Mouse (Mus musculus) hindbrain, embryonic 14.5 days (tissue): Measurements from ENCODE around the gene Slc38a10. TPM values are rescaled to one million over a fixed set of nuclear protein-coding genes. Genes with fewer than 3 reads are reported as not detected.

Experiments
- ATAC-seq: fragments of 200-750 bp; cut with Nextera tagmentation; 2 replicates; pipeline ENCODE4 v1.8.0; 2017; ENCODE audit warnings: moderate number of reproducible peaks, mild to moderate bottlenecking, moderate TSS enrichment, moderate library complexity; ENCODE audit not compliant: low FRiP score
- DNase-seq: peaks from one replicate; pipeline ENCODE4 v3.0.0-alpha.2; 2015; ENCODE audit warnings: low spot score
- H3K27ac ChIP-seq: fragments of 300-500 bp; sonication (generic); 2 replicates; pipeline ENCODE4 v1.5.1; 2014; ENCODE audit warnings: mild to moderate bottlenecking, moderate library complexity
- H3K27me3 ChIP-seq: fragments of 300-500 bp; sonication (generic); 2 replicates; pipeline ENCODE4 v1.6.1; 2014; ENCODE audit warnings: mild to moderate bottlenecking, low read length, mixed read lengths; ENCODE audit not compliant: control insufficient read depth, insufficient read depth
- H3K36me3 ChIP-seq: fragments of 300-500 bp; sonication (generic); replicated peaks from 2 replicates; pipeline ENCODE4 v1.6.1; 2014; ENCODE audit not compliant: control insufficient read depth, insufficient read depth
- H3K4me1 ChIP-seq: fragments of 300-500 bp; sonication (generic); replicated peaks from 2 replicates; pipeline ENCODE4 v1.6.1; 2014; ENCODE audit warnings: antibody characterized with exemption, low read length, mixed read lengths; ENCODE audit not compliant: control insufficient read depth, insufficient read depth
- H3K4me2 ChIP-seq: fragments of 300-500 bp; sonication (generic); replicated peaks from 2 replicates; pipeline ENCODE4 v1.6.1; 2014; ENCODE audit warnings: mild to moderate bottlenecking, moderate library complexity
- H3K4me3 ChIP-seq: fragments of 300-500 bp; sonication (generic); replicated peaks from 2 replicates; pipeline ENCODE4 v1.5.1; 2014; ENCODE audit warnings: mild to moderate bottlenecking, low read length
- H3K9ac ChIP-seq: fragments of 300-500 bp; sonication (generic); 2 replicates; pipeline ENCODE4 v1.6.1; 2014
- H3K9me3 ChIP-seq: fragments of 300-500 bp; sonication (generic); 2 replicates; pipeline ENCODE4 v1.6.1; 2016; ENCODE audit warnings: low read length; ENCODE audit not compliant: control insufficient read depth
- WGBS: fragments of 180-500 bp; shearing (Covaris S2); extraction: QIAGEN DNeasy Blood & Tissue Kit; methylation state at CpG from one replicate; pipeline ENCODE4 v1.1.7; 2014; 5-methylcytosine and 5-hydroxymethylcytosine counted together
- polyA plus RNA-seq: library from polyadenylated mRNA; unstranded; fragments of >200 nt; fragmentation: Nextera tagmentation; extraction: Ambion mirVana; gene quantifications from 2 replicates; pipeline ENCODE4 v1.2.1, GENCODE M21; 2014

Slc38a10 gene
- polyA plus RNA-seq, 1 experiment from 2014 or later, result 92.9 TPM

- no peak for DNase-seq
- peaks cover 32% of the 10 kb centered on the region for H3K36me3 ChIP-seq
Observed at GRCm38 (mm10) chr11:120114488-120115215, 36.5 kb downstream of the Slc38a10 start.

GRCm38 (mm10) chr11:120112136-120112535 is 39.0 kb downstream of the Slc38a10 start:
- 0 out of 2 replicates have a peak overlapping the region, but pooled peaks have one; percentile 5 for H3K27ac ChIP-seq
- H3K36me3 ChIP-seq, result peaks cover 37% of the 10 kb centered on the region
- DNase-seq (no peak), ATAC-seq (no peak)
- no peak overlapping the region for H3K9ac ChIP-seq
- H3K4me1 ChIP-seq, result no peaks in the 10 kb centered on the region; the same call in 1 of the 2 replicates
- no peak overlapping the region for H3K4me2 ChIP-seq
- H3K27me3 ChIP-seq, result no peaks in the 10 kb centered on the region
- 86% methylated on average over 4 of the region's 4 CpGs for WGBS
- no peak overlapping the region for H3K4me3 ChIP-seq
- no peaks in the 10 kb centered on the region for H3K9me3 ChIP-seq

More at GRCm38 (mm10) chr11:120114488-120115215, 36.5 kb downstream of the Slc38a10 start:
- Histone ChIP-seq H3K27me3 (no peaks in the 10 kb centered on the region), H3K9me3 (no peaks in the 10 kb centered on the region), H3K9ac (no peak overlapping the region), H3K4me3 (no peak overlapping the region), H3K27ac (no peak overlapping the region), H3K4me2 (no peak overlapping the region), H3K4me1 (no peaks in the 10 kb centered on the region; the same call in 1 of the 2 replicates)
- no peak for ATAC-seq
- WGBS, result 93% methylated on average over 21 of the region's 21 CpGs

GRCm38 (mm10) chr11:120111033-120111432 is 40.1 kb downstream of the Slc38a10 start:
- peak; percentile 84 for DNase-seq
- H3K4me2 ChIP-seq, result no peak overlapping the region
- 0 out of 2 replicates have a peak overlapping the region, but pooled peaks have one; percentile 14 for H3K9ac ChIP-seq
- no peaks in the 10 kb centered on the region for H3K9me3 ChIP-seq
- no peak for ATAC-seq
- WGBS, result 6% methylated on average over 2 of the region's 2 CpGs
- H3K36me3 ChIP-seq, result peaks cover 32% of the 10 kb centered on the region
- H3K4me1 ChIP-seq, result no peaks in the 10 kb centered on the region; the same call in 1 of the 2 replicates
- no peak overlapping the region for H3K4me3 ChIP-seq
- no peaks in the 10 kb centered on the region for H3K27me3 ChIP-seq
- peak overlapping the region; percentile 60; the same call in 1 of the 2 replicates for H3K27ac ChIP-seq

GRCm38 (mm10) chr11:120110554-120110953 is 40.6 kb downstream of the Slc38a10 start:
- H3K4me2 ChIP-seq, result no peak overlapping the region
- no peaks in the 10 kb centered on the region for H3K9me3 ChIP-seq
- H3K4me3 ChIP-seq, result no peak overlapping the region
- H3K4me1 ChIP-seq, result no peaks in the 10 kb centered on the region; the same call in 1 of the 2 replicates
- DNase-seq, result no peak
- 0 out of 2 replicates have a peak overlapping the region, but pooled peaks have one; percentile 14 for H3K9ac ChIP-seq
- no peaks in the 10 kb centered on the region for H3K27me3 ChIP-seq
- no peak for ATAC-seq
- WGBS, result 68% methylated on average over 7 of the region's 7 CpGs
- H3K36me3 ChIP-seq, result peaks cover 35% of the 10 kb centered on the region
- H3K27ac ChIP-seq, result no peak overlapping the region

GRCm38 (mm10) chr11:120109558-120110210 is 41.5 kb downstream of the Slc38a10 start:
- no peak overlapping the region for H3K4me3 ChIP-seq
- H3K4me1 ChIP-seq, result no peaks in the 10 kb centered on the region; the same call in 1 of the 2 replicates
- 71% methylated on average over 14 of the region's 14 CpGs for WGBS
- H3K4me2 ChIP-seq, result no peak overlapping the region
- no peak overlapping the region for H3K27ac ChIP-seq
- ATAC-seq, result no peak
- no peaks in the 10 kb centered on the region for H3K27me3 ChIP-seq
- DNase-seq, result no peak
- no peaks in the 10 kb centered on the region for H3K9me3 ChIP-seq
- H3K9ac ChIP-seq, result no peak overlapping the region
- peaks cover 42% of the 10 kb centered on the region for H3K36me3 ChIP-seq

- 82% methylated on average over 9 of the region's 9 CpGs for WGBS
- ATAC-seq, result no peak
- no peaks in the 10 kb centered on the region for H3K9me3 ChIP-seq
- H3K27ac ChIP-seq, result no peak overlapping the region
- no peaks in the 10 kb centered on the region for H3K27me3 ChIP-seq
- no peak for DNase-seq
- H3K36me3 ChIP-seq, result peaks cover 50% of the 10 kb centered on the region
- no peaks in the 10 kb centered on the region; the same call in 1 of the 2 replicates for H3K4me1 ChIP-seq
- no peak overlapping the region for H3K4me3 ChIP-seq
- H3K9ac ChIP-seq, result no peak overlapping the region
- H3K4me2 ChIP-seq, result no peak overlapping the region
Observed at GRCm38 (mm10) chr11:120107796-120108195, 43.4 kb downstream of the Slc38a10 start.

GRCm38 (mm10) chr11:120107026-120107425 is 44.1 kb downstream of the Slc38a10 start:
- Histone ChIP-seq H3K4me2 (no peak overlapping the region), H3K27me3 (no peaks in the 10 kb centered on the region), H3K9ac (no peak overlapping the region), H3K27ac (no peak overlapping the region), H3K4me1 (no peaks in the 10 kb centered on the region; the same call in 1 of the 2 replicates), H3K9me3 (no peaks in the 10 kb centered on the region), H3K4me3 (no peak overlapping the region), H3K36me3 (peaks cover 45% of the 10 kb centered on the region)
- WGBS, result 73% methylated on average over 2 of the region's 2 CpGs
- ATAC-seq, result no peak
- DNase-seq, result no peak

GRCm38 (mm10) chr11:120103431-120103997 is 47.6 kb downstream of the Slc38a10 start:
- Histone ChIP-seq H3K4me1 (peaks cover 6% of the 10 kb centered on the region), H3K27ac (no peak overlapping the region), H3K4me3 (no peak overlapping the region), H3K9ac (no peak overlapping the region), H3K9me3 (no peaks in the 10 kb centered on the region), H3K36me3 (peaks cover 37% of the 10 kb centered on the region), H3K4me2 (no peak overlapping the region), H3K27me3 (no peaks in the 10 kb centered on the region)
- DNase-seq (no peak), ATAC-seq (no peak)
- 96% methylated on average over 3 of the region's 3 CpGs for WGBS

GRCm38 (mm10) chr11:120101036-120101435 is 50.1 kb downstream of the Slc38a10 start:
- Histone ChIP-seq H3K36me3 (peaks cover 37% of the 10 kb centered on the region), H3K27me3 (no peaks in the 10 kb centered on the region), H3K4me2 (no peak overlapping the region), H3K4me1 (peaks cover 14% of the 10 kb centered on the region), H3K9me3 (no peaks in the 10 kb centered on the region), H3K27ac (peak overlapping the region; percentile 48), H3K9ac (no peak overlapping the region), H3K4me3 (no peak overlapping the region)
- ATAC-seq (no peak), DNase-seq (peak; percentile 81)
- 3% methylated on average over 3 of the region's 3 CpGs for WGBS
